Mouse (Mus musculus) testis, adult 2 months (tissue): ENCODE measurements around the gene Trappc4.

Experiments
- CTCF ChIP-seq: fragments of 200-500 bp; IDR thresholded peaks from 2 replicates; pipeline ENCODE4 v1.5.1; 2012; ENCODE audit warnings: low read depth, mild to moderate bottlenecking, inconsistent platforms, low read length, moderate library complexity; ENCODE audit not compliant: control insufficient read depth, insufficient read depth, insufficient replicate concordance
- POLR2A ChIP-seq: fragments of 200-500 bp; IDR thresholded peaks from 2 replicates; pipeline ENCODE4 v1.6.1; 2012; ENCODE audit warnings: low read depth, mild to moderate bottlenecking, inconsistent platforms, low read length, moderate library complexity; ENCODE audit not compliant: control insufficient read depth

DNA sequence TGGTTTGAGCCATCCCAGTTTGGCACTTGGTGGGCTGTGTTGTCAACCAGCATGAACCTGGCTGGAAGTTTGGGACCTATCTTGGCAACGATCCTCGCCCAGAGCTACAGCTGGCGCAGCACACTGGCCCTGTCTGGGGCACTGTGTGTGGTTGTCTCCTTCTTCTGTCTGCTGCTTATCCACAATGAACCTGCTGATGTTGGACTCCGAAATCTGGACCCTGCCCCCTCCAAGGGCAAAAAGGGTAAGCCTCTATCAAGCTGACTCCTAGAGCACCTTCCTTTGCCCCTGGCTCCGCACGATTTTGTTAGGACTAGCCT lies 7.6 kb downstream of the Trappc4 start:
- no peak for TF ChIP-seq CTCF
- no peak for TF ChIP-seq POLR2A
